Mouse (Mus musculus) stomach, postnatal 0 days (tissue): ENCODE measurements around the gene Nxph4. TPM values are rescaled to one million over a fixed set of nuclear protein-coding genes. Genes with fewer than 3 reads are reported as not detected.

Source experiments
- ATAC-seq: fragments of 200-750 bp; cut with Nextera tagmentation; 2 replicates; pipeline ENCODE4 v1.8.0; 2017; ENCODE audit not compliant: low FRiP score, low TSS enrichment
- DNase-seq: peaks from one replicate; pipeline ENCODE4 v3.0.0-alpha.2; 2016; ENCODE audit warnings: low spot score
- H3K27ac ChIP-seq: fragments of 300-500 bp; sonication (generic); replicated peaks from 2 replicates; pipeline ENCODE4 v1.5.1; 2014; ENCODE audit warnings: mild to moderate bottlenecking, control low read depth
- H3K27me3 ChIP-seq: fragments of 300-500 bp; sonication (generic); 2 replicates; pipeline ENCODE4 v1.6.1; 2014; ENCODE audit warnings: low read length; ENCODE audit not compliant: control insufficient read depth, insufficient read depth
- H3K36me3 ChIP-seq: fragments of 300-500 bp; sonication (generic); 2 replicates; pipeline ENCODE4 v1.6.1; 2014; ENCODE audit warnings: low read length, mixed read lengths; ENCODE audit not compliant: control insufficient read depth, insufficient read depth
- H3K4me1 ChIP-seq: fragments of 300-500 bp; sonication (generic); replicated peaks from 2 replicates; pipeline ENCODE4 v1.6.1; 2014; ENCODE audit warnings: antibody characterized with exemption; ENCODE audit not compliant: control insufficient read depth, insufficient read depth
- H3K4me2 ChIP-seq: fragments of 300-500 bp; sonication (generic); replicated peaks from 2 replicates; pipeline ENCODE4 v1.6.1; 2014; ENCODE audit warnings: low read depth, mild to moderate bottlenecking, control low read depth, moderate library complexity
- H3K4me3 ChIP-seq: fragments of 300-500 bp; sonication (generic); 2 replicates; pipeline ENCODE4 v1.5.1; 2014; ENCODE audit warnings: low read depth, low read length, control low read depth
- H3K9ac ChIP-seq: fragments of 300-500 bp; sonication (generic); 2 replicates; pipeline ENCODE4 v1.6.1; 2014; ENCODE audit warnings: mild to moderate bottlenecking, low read length, control low read depth, mixed read lengths
- H3K9me3 ChIP-seq: fragments of 300-500 bp; sonication (generic); 2 replicates; pipeline ENCODE4 v1.6.1; 2016; ENCODE audit warnings: low read length; ENCODE audit not compliant: control insufficient read depth
- CTCF ChIP-seq: IDR thresholded peaks from 2 replicates; pipeline ENCODE4 v1.5.1; 2016; ENCODE audit warnings: antibody characterized with exemption, low read depth, mild to moderate bottlenecking, moderate library complexity
- EP300 ChIP-seq: optimal IDR thresholded peaks from 2 replicates; pipeline ENCODE3; 2016; ENCODE audit warnings: antibody characterized with exemption
- WGBS: fragments of 180-500 bp; shearing (Covaris S2); extraction: QIAGEN DNeasy Blood & Tissue Kit; methylation state at CpG from one replicate; pipeline ENCODE4 v1.1.7; 2014; 5-methylcytosine and 5-hydroxymethylcytosine counted together
- polyA plus RNA-seq: library from polyadenylated mRNA; unstranded; fragments of >200 nt; fragmentation: Nextera tagmentation; extraction: Ambion mirVana; gene quantifications from 2 replicates; pipeline ENCODE4 v1.2.1, GENCODE M21; 2015

Gene Nxph4
- polyA plus RNA-seq, 1 experiment from 2014 or later = 2.7 TPM

GRCm38 (mm10) chr10:127513501-127514091 is 20.8 kb downstream of the Nxph4 start:
- Histone ChIP-seq H3K27me3 (peaks cover 6% of the 10 kb centered on the region; the same call in 1 of the 2 replicates), H3K9ac (peak overlapping the region; percentile 47; the same call in 1 of the 2 replicates), H3K36me3 (peaks cover 5% of the 10 kb centered on the region; the same call in 1 of the 2 replicates), H3K9me3 (no peaks in the 10 kb centered on the region), H3K4me2 (peak overlapping the region; percentile 66), H3K27ac (no peak overlapping the region), H3K4me1 (peaks cover 23% of the 10 kb centered on the region), H3K4me3 (peak overlapping the region; percentile 29)
- ATAC-seq (0 out of 2 replicates have a peak, but pooled peaks have one; percentile 16), DNase-seq (peak; percentile 52)
- no peak for TF ChIP-seq EP300
- no peak for TF ChIP-seq CTCF
- 6% methylated on average over 16 of the region's 16 CpGs for WGBS

GRCm38 (mm10) chr10:127512813-127513212 is 21.5 kb downstream of the Nxph4 start:
- WGBS = 1% methylated on average over 27 of the region's 27 CpGs
- Histone ChIP-seq H3K4me3 (peak overlapping the region; percentile 29), H3K27me3 (peaks cover 6% of the 10 kb centered on the region; the same call in 1 of the 2 replicates), H3K4me2 (peak overlapping the region; percentile 94), H3K27ac (no peak overlapping the region), H3K4me1 (peaks cover 23% of the 10 kb centered on the region), H3K9me3 (no peaks in the 10 kb centered on the region), H3K36me3 (no peaks in the 10 kb centered on the region), H3K9ac (peak overlapping the region; percentile 47; the same call in 1 of the 2 replicates)
- TF ChIP-seq EP300 (no peak), CTCF (peak; percentile 100)
- peak; percentile 74 for ATAC-seq
- peak; percentile 97 for DNase-seq

- ATAC-seq (no peak), DNase-seq (no peak)
- no peaks in the 10 kb centered on the region for H3K9me3 ChIP-seq
- H3K4me1 ChIP-seq = peaks cover 23% of the 10 kb centered on the region
- peak overlapping the region; percentile 94 for H3K4me2 ChIP-seq
- no peak overlapping the region for H3K27ac ChIP-seq
- H3K36me3 ChIP-seq = no peaks in the 10 kb centered on the region
- no peak overlapping the region for H3K9ac ChIP-seq
- peaks cover 6% of the 10 kb centered on the region; the same call in 1 of the 2 replicates for H3K27me3 ChIP-seq
- peak overlapping the region; percentile 55 for H3K4me3 ChIP-seq
- TF ChIP-seq EP300 (no peak), CTCF (no peak; the same call in 1 of the 2 replicates)
- WGBS = 9% methylated on average over 7 of the region's 7 CpGs
Measured at GRCm38 (mm10) chr10:127512307-127512666, 22.1 kb downstream of the Nxph4 start.

DNA sequence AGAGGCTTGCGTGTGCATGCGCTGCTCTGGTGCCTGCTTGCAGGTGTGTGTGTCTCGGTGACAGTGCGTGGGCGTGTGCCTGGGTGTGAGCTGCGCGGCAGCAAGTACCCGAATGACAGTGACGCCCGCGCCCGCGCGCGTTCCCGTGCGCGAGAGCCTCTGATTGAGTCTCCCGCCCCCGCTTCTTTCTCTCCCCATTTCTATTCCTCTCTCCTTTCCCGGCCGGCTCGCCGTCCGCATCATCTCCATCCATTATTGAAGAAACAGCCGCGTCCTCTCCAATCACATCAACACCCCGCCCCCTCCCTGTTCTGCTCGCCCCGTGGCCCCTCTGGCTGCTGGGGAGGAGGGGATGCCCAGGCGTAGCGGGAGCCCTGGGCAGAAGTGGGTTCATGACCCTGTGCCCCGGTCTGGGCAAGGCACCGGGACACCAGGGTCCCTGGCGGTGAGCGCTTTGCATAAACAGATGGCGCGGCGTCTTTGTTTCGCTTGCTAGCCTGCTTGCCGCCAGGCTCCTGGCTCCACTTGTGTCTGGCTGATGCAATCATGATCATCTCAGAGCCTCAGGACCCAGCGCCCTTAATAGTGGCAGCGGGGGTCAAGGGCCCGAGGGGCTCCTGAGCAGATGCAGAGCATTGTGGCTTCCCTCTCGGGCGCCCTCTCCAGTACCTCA is 22.6 kb downstream of the Nxph4 start:
- Histone ChIP-seq H3K27ac (no peak overlapping the region), H3K27me3 (peaks cover 6% of the 10 kb centered on the region; the same call in 1 of the 2 replicates), H3K4me2 (peak overlapping the region; percentile 94), H3K4me1 (peaks cover 17% of the 10 kb centered on the region), H3K9me3 (no peaks in the 10 kb centered on the region), H3K4me3 (peak overlapping the region; percentile 55), H3K9ac (peak overlapping the region; percentile 38; the same call in 1 of the 2 replicates), H3K36me3 (no peaks in the 10 kb centered on the region)
- no peak for ATAC-seq
- no peak for DNase-seq
- no peak for TF ChIP-seq CTCF
- TF ChIP-seq EP300 = no peak
- WGBS = under 1% methylated on average over 44 of the region's 46 CpGs

DNA sequence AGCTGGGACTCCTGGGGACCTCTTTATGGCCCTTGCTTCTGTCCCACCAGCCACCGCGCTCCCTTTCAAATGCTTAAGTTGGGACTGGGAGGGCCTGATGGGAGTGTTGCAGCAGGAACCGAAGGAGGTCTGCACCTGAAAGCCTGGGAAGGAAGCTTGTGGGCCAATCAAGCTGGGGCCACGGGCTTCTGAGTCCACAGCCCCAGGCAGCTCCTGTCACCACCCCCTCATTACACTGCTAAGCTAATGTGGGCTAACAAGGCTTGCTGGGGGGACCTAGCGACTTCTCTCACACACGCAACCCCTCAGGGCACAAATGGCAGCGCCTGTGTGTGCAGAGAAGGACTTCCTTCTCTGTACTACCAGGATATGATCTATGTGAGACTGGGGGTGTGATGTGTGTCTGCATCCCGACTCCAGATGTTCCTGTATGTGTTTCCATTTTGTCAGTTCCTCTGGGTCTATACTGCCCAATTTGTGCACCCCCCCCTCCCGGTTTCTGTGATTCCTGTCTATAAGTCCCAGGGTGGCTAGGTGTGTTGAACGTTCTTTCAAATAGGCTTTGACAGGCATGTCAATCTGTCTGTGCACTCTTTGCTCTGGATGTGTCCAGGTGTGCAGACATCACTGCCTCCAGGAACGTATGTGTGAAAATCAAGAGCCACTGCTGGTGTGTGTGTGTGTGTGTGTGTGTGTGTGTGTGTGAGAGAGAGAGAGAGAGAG is 23.3 kb downstream of the Nxph4 start:
- ATAC-seq = no peak
- Histone ChIP-seq H3K27ac (no peak overlapping the region), H3K27me3 (peaks cover 6% of the 10 kb centered on the region; the same call in 1 of the 2 replicates), H3K9me3 (no peaks in the 10 kb centered on the region), H3K36me3 (no peaks in the 10 kb centered on the region), H3K4me2 (peak overlapping the region; percentile 94), H3K4me1 (peaks cover 11% of the 10 kb centered on the region), H3K9ac (no peak overlapping the region), H3K4me3 (peak overlapping the region; percentile 55)
- no peak for DNase-seq
- TF ChIP-seq EP300 = no peak
- TF ChIP-seq CTCF = no peak
- 26% methylated on average over 11 of the region's 11 CpGs for WGBS
